Mouse (Mus musculus) heart, postnatal 0 days (tissue): ENCODE data around the gene Zfp775.

Experiments
- CTCF ChIP-seq: IDR thresholded peaks from 2 replicates; pipeline ENCODE4 v1.5.1; 2016; ENCODE audit warnings: antibody characterized with exemption, control low read depth, low read depth
- EP300 ChIP-seq: IDR thresholded peaks from 2 replicates; pipeline ENCODE4 v1.6.1; 2016; ENCODE audit warnings: antibody characterized with exemption, low read depth

DNA sequence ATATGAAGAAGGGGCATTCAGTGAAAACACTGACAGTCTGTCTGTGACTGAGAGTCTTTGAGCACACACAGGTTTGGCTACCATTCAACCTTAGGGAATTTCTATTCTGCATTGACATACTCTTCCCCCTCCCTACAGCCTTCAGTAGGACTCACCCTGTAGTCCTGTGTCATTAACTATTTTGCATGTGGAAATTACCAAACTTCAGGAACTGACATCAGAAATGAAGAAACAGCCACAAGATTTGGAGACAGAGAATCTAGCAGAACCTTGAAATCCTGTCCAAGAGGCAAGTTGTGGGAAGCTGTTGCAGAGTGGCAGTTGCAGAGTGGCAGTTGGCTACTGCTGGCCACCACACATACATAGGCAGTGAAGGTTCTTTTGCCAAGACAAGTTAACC is 66.2 kb downstream of the Zfp775 start:
- TF ChIP-seq CTCF (no peak), EP300 (no peak)
